Mouse (Mus musculus) embryonic facial prominence, embryonic 15.5 days (tissue): ENCODE results near the gene Xkr8. TPM values are rescaled to one million over a fixed set of nuclear protein-coding genes. Genes with fewer than 3 reads are reported as not detected.
"Not testable (repeated sequence)": the region's sequence is repeated elsewhere in the genome, so short reads cannot be mapped to it uniquely, and the experiment has no call there.

Experiments used
- ATAC-seq: fragments of 200-750 bp; cut with Nextera tagmentation; 2 replicates; pipeline ENCODE4 v1.8.0; 2017; ENCODE audit warnings: low read depth, moderate TSS enrichment; ENCODE audit not compliant: insufficient number of reproducible peaks, low FRiP score, low TSS enrichment
- H3K27ac ChIP-seq: fragments of 300-500 bp; sonication (generic); replicated peaks from 2 replicates; pipeline ENCODE4 v1.5.1; 2015; ENCODE audit warnings: mild to moderate bottlenecking, inconsistent platforms
- H3K27me3 ChIP-seq: fragments of 300-500 bp; sonication (generic); 2 replicates; pipeline ENCODE4 v1.6.1; 2015; ENCODE audit warnings: inconsistent platforms
- H3K36me3 ChIP-seq: fragments of 300-500 bp; sonication (generic); 2 replicates; pipeline ENCODE4 v1.6.1; 2015; ENCODE audit warnings: mild to moderate bottlenecking, inconsistent platforms
- H3K4me1 ChIP-seq: fragments of 300-500 bp; sonication (generic); 2 replicates; pipeline ENCODE4 v1.6.1; 2015; ENCODE audit warnings: inconsistent platforms
- H3K4me2 ChIP-seq: fragments of 300-500 bp; sonication (generic); replicated peaks from 2 replicates; pipeline ENCODE4 v1.6.1; 2015; ENCODE audit warnings: mild to moderate bottlenecking, inconsistent platforms
- H3K4me3 ChIP-seq: fragments of 300-500 bp; sonication (generic); replicated peaks from 2 replicates; pipeline ENCODE4 v1.5.1; 2015; ENCODE audit warnings: mild to moderate bottlenecking, inconsistent platforms
- H3K9ac ChIP-seq: fragments of 300-500 bp; sonication (generic); 2 replicates; pipeline ENCODE4 v1.6.1; 2015; ENCODE audit warnings: inconsistent platforms
- H3K9me3 ChIP-seq: fragments of 300-500 bp; sonication (generic); replicated peaks from 2 replicates; pipeline ENCODE4 v1.6.1; 2016; ENCODE audit warnings: inconsistent platforms
- WGBS: fragments of 180-500 bp; shearing (Covaris S2); methylation state at CpG from one replicate; pipeline ENCODE4 v1.1.7; 2015; 5-methylcytosine and 5-hydroxymethylcytosine counted together
- polyA plus RNA-seq: library from polyadenylated mRNA; unstranded; fragments of >200 nt; fragmentation: Nextera tagmentation; extraction: Ambion mirVana; gene quantifications from 2 replicates; pipeline ENCODE4 v1.2.1, GENCODE M21; 2015

Gene Xkr8
- polyA plus RNA-seq = 5.7 and 6.6 TPM in 2 replicates

- 2% methylated on average over 34 of the region's 34 CpGs for WGBS
- Histone ChIP-seq H3K4me2 (peak within 1 kb of the TSS; percentile 89), H3K9me3 (no peaks in the 10 kb centered on the region), H3K27me3 (no peaks in the 10 kb centered on the region), H3K27ac (peak within 1 kb of the TSS; percentile 45; the same call in 1 of the 2 replicates), H3K4me3 (peak within 1 kb of the TSS; percentile 59), H3K4me1 (peaks cover 12% of the 10 kb centered on the region), H3K36me3 (no peaks in the 10 kb centered on the region), H3K9ac (peak within 1 kb of the TSS; percentile 43)
- ATAC-seq = peak; percentile 92
Measured at GRCm38 (mm10) chr4:132732148-132732684, at the start of gene Xkr8. Xkr8 (minus strand) TSS chr4:132732546.

GRCm38 (mm10) chr4:132780288-132780687, 47.9 kb upstream of the Xkr8 start:
- Histone ChIP-seq H3K9ac (no peak overlapping the region), H3K9me3 (no peaks in the 10 kb centered on the region), H3K4me3 (no peak overlapping the region), H3K4me2 (no peak overlapping the region), H3K36me3 (peaks cover 44% of the 10 kb centered on the region), H3K4me1 (no peaks in the 10 kb centered on the region), H3K27me3 (no peaks in the 10 kb centered on the region), H3K27ac (no peak overlapping the region)
- ATAC-seq = no peak
- 76% methylated on average over 4 of the region's 4 CpGs for WGBS

GRCm38 (mm10) chr4:132778562-132779201, 46.3 kb upstream of the Xkr8 start:
- no peak for ATAC-seq
- Histone ChIP-seq H3K27ac (no peak overlapping the region), H3K9ac (no peak overlapping the region), H3K36me3 (peaks cover 59% of the 10 kb centered on the region), H3K27me3 (no peaks in the 10 kb centered on the region), H3K4me3 (no peak overlapping the region), H3K4me1 (no peaks in the 10 kb centered on the region), H3K4me2 (no peak overlapping the region), H3K9me3 (no peaks in the 10 kb centered on the region)
- WGBS = 90% methylated on average over 6 of the region's 6 CpGs

GRCm38 (mm10) chr4:132776764-132777163, 44.4 kb upstream of the Xkr8 start:
- Histone ChIP-seq H3K4me3 (no peak overlapping the region), H3K4me2 (no peak overlapping the region), H3K9me3 (no peaks in the 10 kb centered on the region), H3K27me3 (no peaks in the 10 kb centered on the region), H3K36me3 (peaks cover 76% of the 10 kb centered on the region), H3K4me1 (no peaks in the 10 kb centered on the region), H3K9ac (no peak overlapping the region), H3K27ac (no peak overlapping the region)
- ATAC-seq = no peak
- WGBS = 83% methylated on average over 5 of the region's 5 CpGs

- Histone ChIP-seq H3K4me3 (no peak overlapping the region), H3K36me3 (peaks cover 86% of the 10 kb centered on the region), H3K4me1 (no peaks in the 10 kb centered on the region), H3K4me2 (no peak overlapping the region), H3K27ac (no peak overlapping the region), H3K27me3 (no peaks in the 10 kb centered on the region), H3K9ac (no peak overlapping the region), H3K9me3 (no peaks in the 10 kb centered on the region)
- no peak for ATAC-seq
- 77% methylated on average over 3 of the region's 3 CpGs for WGBS
Measured at GRCm38 (mm10) chr4:132774905-132775304, 42.6 kb upstream of the Xkr8 start.

- ATAC-seq = no peak
- Histone ChIP-seq H3K4me3 (no peak overlapping the region), H3K9ac (no peak overlapping the region), H3K27me3 (no peaks in the 10 kb centered on the region), H3K9me3 (no peaks in the 10 kb centered on the region), H3K27ac (no peak overlapping the region), H3K4me1 (peaks cover 8% of the 10 kb centered on the region), H3K4me2 (no peak overlapping the region), H3K36me3 (peaks cover 58% of the 10 kb centered on the region)
- WGBS = 88% methylated on average over 9 of the region's 9 CpGs
Measured at GRCm38 (mm10) chr4:132771776-132772175, 39.4 kb upstream of the Xkr8 start.

GRCm38 (mm10) chr4:132767914-132768876, 35.8 kb upstream of the Xkr8 start, which contains the start of gene Rpa2:
Rpa2 (plus strand) TSS chr4:132768332.
- Histone ChIP-seq H3K9ac (peak within 1 kb of the TSS; percentile 81), H3K4me2 (peak within 1 kb of the TSS; percentile 73), H3K9me3 (no peaks in the 10 kb centered on the region), H3K4me1 (peaks cover 8% of the 10 kb centered on the region), H3K27me3 (no peaks in the 10 kb centered on the region), H3K27ac (peak within 1 kb of the TSS; percentile 82; the same call in 1 of the 2 replicates), H3K4me3 (peak within 1 kb of the TSS; percentile 87), H3K36me3 (peaks cover 24% of the 10 kb centered on the region)
- under 1% methylated on average over 71 of the region's 71 CpGs for WGBS
- ATAC-seq = peak; percentile 97

GRCm38 (mm10) chr4:132763125-132763524, 30.8 kb upstream of the Xkr8 start:
- H3K36me3 ChIP-seq, H3K4me2 ChIP-seq, ATAC-seq, H3K27ac ChIP-seq, H3K27me3 ChIP-seq, H3K4me3 ChIP-seq, H3K9ac ChIP-seq, H3K9me3 ChIP-seq, H3K4me1 ChIP-seq: not testable (repeated sequence)
- 72% methylated on average over 3 of the region's 3 CpGs for WGBS

GRCm38 (mm10) chr4:132762602-132763001, 30.3 kb upstream of the Xkr8 start:
- H3K36me3 ChIP-seq = no peaks in the 10 kb centered on the region
- H3K9ac ChIP-seq = no peak overlapping the region
- H3K9me3 ChIP-seq = no peaks in the 10 kb centered on the region
- peaks cover 5% of the 10 kb centered on the region; the same call in 1 of the 2 replicates for H3K27me3 ChIP-seq
- no peak overlapping the region for H3K4me3 ChIP-seq
- H3K4me1 ChIP-seq = no peaks in the 10 kb centered on the region
- no peak overlapping the region for H3K27ac ChIP-seq
- ATAC-seq = no peak
- H3K4me2 ChIP-seq = no peak overlapping the region
- 63% methylated on average over 6 of the region's 6 CpGs for WGBS

- Histone ChIP-seq H3K4me1 (peaks cover 11% of the 10 kb centered on the region; the same call in 1 of the 2 replicates), H3K4me3 (no peak overlapping the region), H3K36me3 (no peaks in the 10 kb centered on the region), H3K9ac (no peak overlapping the region), H3K27me3 (peaks cover 9% of the 10 kb centered on the region; the same call in 1 of the 2 replicates), H3K27ac (no peak overlapping the region), H3K4me2 (no peak overlapping the region), H3K9me3 (no peaks in the 10 kb centered on the region)
- ATAC-seq = no peak
- WGBS = 58% methylated on average over 3 of the region's 3 CpGs
Measured at GRCm38 (mm10) chr4:132760296-132760695, 27.9 kb upstream of the Xkr8 start.
